Mouse (Mus musculus): ENCODE measurements around the gene Dctn3. TPM values are rescaled to one million over a fixed set of nuclear protein-coding genes. Genes with fewer than 3 reads are reported as not detected.

Gene Dctn3
- polyA plus RNA-seq, 1 experiment from 2014 or later, result 154 TPM

GRCm38 (mm10) chr4:41678863-41679262 is 44.1 kb downstream of the Dctn3 start:
- H3K4me3 ChIP-seq (replicated peaks; ENCODE audit: low read depth, low read length), result no peak overlapping the region
- no peak for TF ChIP-seq CTCF (IDR thresholded peaks at IDR 0.05; ENCODE audit: low read depth)
- ATAC-seq (replicated peaks; ENCODE audit: low FRiP score, low read depth) (no peak), DNase-seq (ENCODE audit: low spot score) (no peak)
- H3K27me3 ChIP-seq (ENCODE audit: insufficient read depth, low read length), result no peaks in the 10 kb centered on the region; the same call in 1 of the 2 replicates
- H3K9ac ChIP-seq (ENCODE audit: low read depth, low read length), result no peak overlapping the region
- no peaks in the 10 kb centered on the region for H3K9me3 ChIP-seq (replicated peaks; ENCODE audit: low read length)
- 43% methylated on average over 6 of the region's 6 CpGs for WGBS
- peaks cover 33% of the 10 kb centered on the region for H3K4me1 ChIP-seq (replicated peaks; ENCODE audit: insufficient read depth, low read length)
- H3K4me2 ChIP-seq (ENCODE audit: low read length), result no peak overlapping the region
- H3K27ac ChIP-seq, result peak overlapping the region; percentile 28; the same call in 1 of the 2 replicates
- H3K36me3 ChIP-seq (ENCODE audit: insufficient read depth, low read length), result no peaks in the 10 kb centered on the region

DNA sequence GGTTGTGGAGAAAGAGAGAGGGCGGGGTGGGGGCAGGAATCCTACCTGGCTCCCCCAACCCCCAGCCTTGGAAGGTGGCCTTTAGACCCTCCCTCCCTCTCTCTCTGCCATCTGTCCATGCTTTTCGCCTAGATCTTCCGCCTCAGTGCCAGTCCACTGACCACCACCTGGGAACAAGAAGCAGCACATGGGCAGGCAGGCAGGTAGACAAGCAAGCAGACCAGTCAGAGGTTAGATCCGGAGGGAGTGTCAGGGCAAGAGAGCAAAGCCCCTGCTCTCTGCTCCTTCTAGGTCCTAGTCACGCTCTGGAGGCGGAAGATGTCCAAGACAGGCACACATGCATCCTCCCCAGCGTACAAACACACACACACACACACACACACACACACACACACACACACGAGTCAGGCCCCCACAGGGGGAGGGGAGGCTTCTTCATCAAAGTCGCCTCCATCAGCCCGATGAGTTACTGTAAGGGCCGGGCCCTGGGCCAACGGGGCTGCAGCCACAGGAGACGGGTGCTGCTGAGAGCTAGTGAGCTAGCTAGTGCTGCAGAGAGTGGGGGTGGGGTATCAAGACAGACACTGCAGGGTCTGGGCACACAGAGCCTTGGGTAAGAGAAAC is 45.9 kb downstream of the Dctn3 start:
- Histone ChIP-seq H3K4me2 (ENCODE audit: low read length) (no peak overlapping the region), H3K9me3 (replicated peaks; ENCODE audit: low read length) (no peaks in the 10 kb centered on the region), H3K36me3 (ENCODE audit: insufficient read depth, low read length) (no peaks in the 10 kb centered on the region), H3K4me3 (replicated peaks; ENCODE audit: low read depth, low read length) (no peak overlapping the region), H3K9ac (ENCODE audit: low read depth, low read length) (no peak overlapping the region), H3K4me1 (replicated peaks; ENCODE audit: insufficient read depth, low read length) (peaks cover 35% of the 10 kb centered on the region), H3K27ac (0 out of 2 replicates have a peak overlapping the region, but pooled peaks have one; percentile 8), H3K27me3 (ENCODE audit: insufficient read depth, low read length) (no peaks in the 10 kb centered on the region; the same call in 1 of the 2 replicates)
- 29% methylated on average over 13 of the region's 13 CpGs for WGBS
- peak; percentile 77 for DNase-seq (ENCODE audit: low spot score)
- no peak for TF ChIP-seq CTCF (IDR thresholded peaks at IDR 0.05; ENCODE audit: low read depth)
- peak; percentile 77 for ATAC-seq (replicated peaks; ENCODE audit: low FRiP score, low read depth)

DNA sequence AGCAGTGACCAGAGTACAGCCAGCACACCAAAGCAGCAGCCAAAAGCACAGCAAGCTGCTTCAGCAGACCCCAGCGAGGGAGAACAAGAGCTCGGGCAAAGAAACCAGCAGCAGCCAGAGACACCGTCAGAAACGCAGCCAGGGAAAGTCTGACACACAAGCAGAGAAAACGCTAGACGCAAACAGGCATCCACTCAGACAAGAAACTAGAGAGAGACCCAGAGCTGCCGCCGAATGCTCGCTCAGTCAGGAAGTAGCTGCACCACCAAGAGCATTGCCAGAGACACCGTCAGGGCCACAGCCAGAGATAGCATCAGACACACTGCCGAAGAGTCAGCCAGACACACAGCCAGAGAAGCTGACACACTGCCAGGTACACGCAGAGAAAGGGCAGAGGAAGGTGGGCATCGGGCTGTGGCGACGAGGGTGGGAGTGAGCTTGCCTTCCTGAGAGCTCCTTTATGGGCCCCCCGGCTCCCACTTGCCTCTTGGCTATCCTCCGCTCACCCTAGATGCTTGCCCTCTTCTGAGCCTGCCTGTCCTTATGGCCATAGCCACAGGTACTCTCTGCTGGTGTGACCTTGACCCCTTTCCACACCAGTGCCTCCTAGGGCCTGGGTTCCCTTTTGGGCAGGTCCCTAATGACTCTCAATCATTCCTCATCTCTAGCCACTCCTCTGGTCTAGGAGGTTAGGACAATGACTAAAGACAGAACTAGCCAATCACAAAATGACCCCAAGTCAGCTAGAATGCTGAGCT is 46.5 kb downstream of the Dctn3 start:
- peak; percentile 77; the same call in 1 of the 2 replicates for ATAC-seq (replicated peaks; ENCODE audit: low FRiP score, low read depth)
- H3K4me3 ChIP-seq (replicated peaks; ENCODE audit: low read depth, low read length), result no peak overlapping the region
- H3K27me3 ChIP-seq (ENCODE audit: insufficient read depth, low read length), result no peaks in the 10 kb centered on the region; the same call in 1 of the 2 replicates
- 56% methylated on average over 17 of the region's 17 CpGs for WGBS
- H3K9me3 ChIP-seq (replicated peaks; ENCODE audit: low read length), result no peaks in the 10 kb centered on the region
- no peak for DNase-seq (ENCODE audit: low spot score)
- H3K27ac ChIP-seq, result peak overlapping the region; percentile 40; the same call in 1 of the 2 replicates
- TF ChIP-seq CTCF (IDR thresholded peaks at IDR 0.05; ENCODE audit: low read depth), result no peak
- no peaks in the 10 kb centered on the region for H3K36me3 ChIP-seq (ENCODE audit: insufficient read depth, low read length)
- H3K4me2 ChIP-seq (ENCODE audit: low read length), result no peak overlapping the region
- H3K9ac ChIP-seq (ENCODE audit: low read depth, low read length), result no peak overlapping the region
- H3K4me1 ChIP-seq (replicated peaks; ENCODE audit: insufficient read depth, low read length), result peaks cover 41% of the 10 kb centered on the region

GRCm38 (mm10) chr4:41673186-41673585 is 49.8 kb downstream of the Dctn3 start:
- DNase-seq (ENCODE audit: low spot score) (no peak), ATAC-seq (replicated peaks; ENCODE audit: low FRiP score, low read depth) (no peak)
- peaks cover 26% of the 10 kb centered on the region for H3K4me1 ChIP-seq (replicated peaks; ENCODE audit: insufficient read depth, low read length)
- H3K9me3 ChIP-seq (replicated peaks; ENCODE audit: low read length), result no peaks in the 10 kb centered on the region
- TF ChIP-seq CTCF (IDR thresholded peaks at IDR 0.05; ENCODE audit: low read depth), result no peak
- no peaks in the 10 kb centered on the region for H3K27me3 ChIP-seq (ENCODE audit: insufficient read depth, low read length)
- no peak overlapping the region for H3K4me2 ChIP-seq (ENCODE audit: low read length)
- H3K9ac ChIP-seq (ENCODE audit: low read depth, low read length), result no peak overlapping the region
- no peaks in the 10 kb centered on the region for H3K36me3 ChIP-seq (ENCODE audit: insufficient read depth, low read length)
- no peak overlapping the region for H3K4me3 ChIP-seq (replicated peaks; ENCODE audit: low read depth, low read length)
- 64% methylated on average over 19 of the region's 19 CpGs for WGBS
- H3K27ac ChIP-seq, result no peak overlapping the region

GRCm38 (mm10) chr4:41672522-41672963 is 50.4 kb downstream of the Dctn3 start:
- TF ChIP-seq CTCF (IDR thresholded peaks at IDR 0.05; ENCODE audit: low read depth), result no peak
- H3K4me3 ChIP-seq (replicated peaks; ENCODE audit: low read depth, low read length), result no peak overlapping the region
- no peaks in the 10 kb centered on the region for H3K36me3 ChIP-seq (ENCODE audit: insufficient read depth, low read length)
- H3K4me2 ChIP-seq (ENCODE audit: low read length), result no peak overlapping the region
- DNase-seq (ENCODE audit: low spot score) (peak; percentile 35), ATAC-seq (replicated peaks; ENCODE audit: low FRiP score, low read depth) (no peak)
- 33% methylated on average over 8 of the region's 8 CpGs for WGBS
- H3K27me3 ChIP-seq (ENCODE audit: insufficient read depth, low read length), result no peaks in the 10 kb centered on the region
- H3K9ac ChIP-seq (ENCODE audit: low read depth, low read length), result no peak overlapping the region
- no peak overlapping the region for H3K27ac ChIP-seq
- H3K4me1 ChIP-seq (replicated peaks; ENCODE audit: insufficient read depth, low read length), result peaks cover 26% of the 10 kb centered on the region
- no peaks in the 10 kb centered on the region for H3K9me3 ChIP-seq (replicated peaks; ENCODE audit: low read length)

- Histone ChIP-seq H3K4me3 (replicated peaks; ENCODE audit: low read depth, low read length) (no peak overlapping the region), H3K27me3 (ENCODE audit: insufficient read depth, low read length) (no peaks in the 10 kb centered on the region), H3K4me1 (replicated peaks; ENCODE audit: insufficient read depth, low read length) (peaks cover 25% of the 10 kb centered on the region), H3K9me3 (replicated peaks; ENCODE audit: low read length) (no peaks in the 10 kb centered on the region), H3K27ac (no peak overlapping the region), H3K9ac (ENCODE audit: low read depth, low read length) (no peak overlapping the region; the same call in 1 of the 2 replicates), H3K36me3 (ENCODE audit: insufficient read depth, low read length) (no peaks in the 10 kb centered on the region), H3K4me2 (ENCODE audit: low read length) (no peak overlapping the region)
- ATAC-seq (replicated peaks; ENCODE audit: low FRiP score, low read depth) (no peak), DNase-seq (ENCODE audit: low spot score) (no peak)
- TF ChIP-seq CTCF (IDR thresholded peaks at IDR 0.05; ENCODE audit: low read depth), result no peak
- 7% methylated on average over 8 of the region's 8 CpGs for WGBS
These were observed 50.9 kb downstream of the Dctn3 start for GRCm38 (mm10) chr4:41671963-41672480.

All from kidney, postnatal 0 days (tissue).